Mouse (Mus musculus) neutrophil, adult 83 days (primary cell): Measurements from ENCODE around the gene Cnpy1. TPM values are rescaled to one million over a fixed set of nuclear protein-coding genes. Genes with fewer than 3 reads are reported as not detected.

Experiments
- total RNA-seq, 2 experiments: library from RNA; stranded (reverse); gene quantifications; one replicate each; pipeline ENCODE4 v1.2.4; 2023

Cnpy1 gene
- total RNA-seq = not detected

GRCm38 (mm10) chr5:28245574-28245973 lies at the start of gene Cnpy1:
Gene Cnpy1 (minus strand): TSS chr5:28245806.

GRCm38 (mm10) chr5:28165358-28166255 lies 80.0 kb downstream of the Cnpy1 start, which contains the start of gene En2:
Gene En2 (plus strand): TSS chr5:28165694.

Other genes starting within 250 kb of the Cnpy1 start
- gene Insig1, start 174.4 kb downstream of the Cnpy1 start, total RNA-seq = 10 to 100 TPM; 57.2 to 59.1 TPM
- gene En2, start 80.1 kb downstream of the Cnpy1 start, total RNA-seq = not detected
- gene Rbm33, start 71.3 kb upstream of the Cnpy1 start, total RNA-seq = 10 to 100 TPM; 72.6 to 79.5 TPM
- gene Shh, start 221.4 kb upstream of the Cnpy1 start, total RNA-seq = not detected